In genomic region chr19:41107530-41107929, GRCm38 (mm10) we compare ENCODE assay signal across 35 mouse cellular contexts. TPM values are rescaled to one million over a fixed set of nuclear protein-coding genes. Genes with fewer than 3 reads are reported as not detected.
"Had no signal": no experiment of that assay in that cellular context is flagged by ENCODE, and none has a peak within 500 bp of the region (broad histone marks: within the 10 kb centered on the region; RNA-seq: fewer than 3 reads in every experiment).

No protein-coding gene starts in this region.

- H3K4me3 ChIP-seq: gastrocnemius, adult 2 months; heart, adult 2 months; heart, embryonic 13.5 days; heart, embryonic 15.5 days; hindbrain, embryonic 13.5 days; hindbrain, embryonic 15.5 days; kidney, embryonic 15.5 days; limb, embryonic 12.5 days; liver, embryonic 13.5 days; liver, embryonic 15.5 days had no signal

- H3K27me3 ChIP-seq: liver, embryonic 13.5 days had no signal

- DNase-seq: gastrocnemius, adult 2 months; gastrocnemius, postnatal 14 days; gastrocnemius, postnatal 36 days; heart, adult 11 months; heart, adult 2 months; heart, postnatal 14 days; heart, postnatal 36 days; kidney, adult 11 months; kidney, adult 2 months; kidney, adult 9 months; kidney, postnatal 14 days; kidney, postnatal 36 days; layer of hippocampus, adult 9-11 months; layer of hippocampus, postnatal 36 days; left cerebral cortex, postnatal 4 days; liver; liver, embryonic 13.5 days had no signal

- H3K9me3 ChIP-seq: heart, embryonic 13.5 days; heart, embryonic 15.5 days; hindbrain, embryonic 13.5 days; hindbrain, embryonic 15.5 days; kidney, embryonic 15.5 days; limb, embryonic 12.5 days; liver, embryonic 13.5 days; liver, embryonic 15.5 days had no signal

- ATAC-seq: hindbrain, postnatal 0 days; intestine, embryonic 16.5 days had no signal

- H3K9ac ChIP-seq: heart, embryonic 13.5 days; heart, embryonic 15.5 days; hindbrain, embryonic 13.5 days; hindbrain, embryonic 15.5 days; kidney, embryonic 15.5 days; limb, embryonic 12.5 days; liver, embryonic 13.5 days; liver, embryonic 15.5 days had no signal

- H3K27ac ChIP-seq: gastrocnemius, adult 2 months; heart, adult 2 months; heart, embryonic 13.5 days; heart, embryonic 15.5 days; hindbrain, embryonic 13.5 days; hindbrain, embryonic 15.5 days; hindbrain, postnatal 0 days; kidney, embryonic 15.5 days; kidney, postnatal 0 days; limb, embryonic 12.5 days; liver, embryonic 13.5 days; liver, embryonic 15.5 days had no signal

- H3K4me2 ChIP-seq: heart, embryonic 11.5 days; heart, embryonic 13.5 days; heart, embryonic 15.5 days; hindbrain, embryonic 13.5 days; hindbrain, embryonic 15.5 days; kidney, embryonic 15.5 days; limb, embryonic 12.5 days; liver, embryonic 11.5 days; liver, embryonic 13.5 days; liver, embryonic 15.5 days had no signal

- H3K36me3 ChIP-seq: heart, embryonic 13.5 days; heart, embryonic 15.5 days; hindbrain, embryonic 13.5 days; hindbrain, embryonic 15.5 days; kidney, embryonic 15.5 days; limb, embryonic 12.5 days; liver, embryonic 13.5 days; liver, embryonic 15.5 days had no signal

- H3K4me1 ChIP-seq: heart, embryonic 13.5 days; heart, embryonic 15.5 days; liver, embryonic 13.5 days; liver, embryonic 15.5 days had no signal

RNA-seq across cellular contexts. Expression of gene Opalin, which starts 30.6 kb away (rescaled TPM):
- total RNA-seq: gastrocnemius, adult 2 months; gastrocnemius, postnatal 14 days; gastrocnemius, postnatal 36 days; heart, adult 2 months; heart, postnatal 14 days; heart, postnatal 36 days; hematopoietic stem cell, adult 5-6 weeks; hindbrain, postnatal 0 days; left cerebral cortex, postnatal 4 days had no signal
- polyA plus RNA-seq: gonadal fat pad, adult 2 months; heart, adult 2 months; heart, embryonic 15.5 days; heart, postnatal 0 days; hindbrain, embryonic 11.5 days; hindbrain, embryonic 13.5 days; hindbrain, embryonic 15.5 days; hindbrain, postnatal 0 days; intestine, embryonic 14.5 days; intestine, embryonic 16.5 days; kidney, adult 2 months; kidney, embryonic 15.5 days; kidney, postnatal 0 days; large intestine, adult 2 months; limb, embryonic 12.5 days; liver, embryonic 11.5 days; liver, embryonic 13.5 days; liver, embryonic 15.5 days had no signal
